Comparison of ENCODE assay signal across 18 mouse cellular contexts in genomic region chr12:34332884-34333283, GRCm38 (mm10).
DNase-seq lines count a peak whose midpoint lies in the region; ATAC-seq lines count a peak whose summit lies in the region.
"Had no signal": no experiment of that assay in that cellular context is flagged by ENCODE, and none has a peak within 500 bp of the region (broad histone marks: within the 10 kb centered on the region; RNA-seq: fewer than 3 reads in every experiment).

No protein-coding gene starts in this region.

- no peak overlapping the region for H3K4me2 ChIP-seq in midbrain, embryonic 12.5 days (replicated peaks)
- H3K4me2 ChIP-seq in midbrain, embryonic 14.5 days (ENCODE audit: low read length) = no peak overlapping the region
- H3K4me2 ChIP-seq: embryonic facial prominence, embryonic 13.5 days; forebrain, embryonic 12.5 days; heart, embryonic 12.5 days; hindbrain, embryonic 12.5 days had no signal

- H3K36me3 ChIP-seq in midbrain, embryonic 12.5 days = no peaks in the 10 kb centered on the region
- H3K36me3 ChIP-seq in midbrain, embryonic 14.5 days (ENCODE audit: control insufficient read depth, insufficient read depth, low read length) = no peaks in the 10 kb centered on the region
- H3K36me3 ChIP-seq: embryonic facial prominence, embryonic 13.5 days; forebrain, embryonic 12.5 days; heart, embryonic 12.5 days; hindbrain, embryonic 12.5 days had no signal

- no peaks in the 10 kb centered on the region for H3K27me3 ChIP-seq in midbrain, embryonic 12.5 days
- H3K27me3 ChIP-seq in midbrain, embryonic 14.5 days (ENCODE audit: control insufficient read depth, insufficient read depth, low read length) = no peaks in the 10 kb centered on the region
- H3K27me3 ChIP-seq: embryonic facial prominence, embryonic 13.5 days; forebrain, embryonic 12.5 days; heart, embryonic 12.5 days; hindbrain, embryonic 12.5 days had no signal

- no peak overlapping the region for H3K9ac ChIP-seq in midbrain, embryonic 12.5 days (replicated peaks)
- H3K9ac ChIP-seq in midbrain, embryonic 14.5 days (replicated peaks; ENCODE audit: low read length) = no peak overlapping the region
- H3K9ac ChIP-seq: embryonic facial prominence, embryonic 13.5 days; forebrain, embryonic 12.5 days; heart, embryonic 12.5 days; hindbrain, embryonic 12.5 days had no signal

- DNase-seq in midbrain, embryonic 14.5 days = no peak
- no peak for DNase-seq in testis, postnatal 10 days (ENCODE audit: low spot score)
- no peak for DNase-seq in right cerebral cortex, postnatal 14 days
- DNase-seq: adrenal gland, adult 8-10 months; adrenal gland, postnatal 36 days; cerebellum, adult 2 months; cerebellum, postnatal 10 days; gastrocnemius, postnatal 14 days; heart, postnatal 4 days had no signal

- H3K27ac ChIP-seq in midbrain, embryonic 12.5 days (replicated peaks) = no peak overlapping the region
- H3K27ac ChIP-seq in midbrain, embryonic 14.5 days (replicated peaks; ENCODE audit: low read depth, low read length) = no peak overlapping the region
- H3K27ac ChIP-seq: embryonic facial prominence, embryonic 13.5 days; forebrain, embryonic 12.5 days; hindbrain, embryonic 12.5 days had no signal

- WGBS in midbrain, embryonic 12.5 days = 71% methylated on average over 4 of the region's 4 CpGs
- 80% methylated on average over 4 of the region's 4 CpGs for WGBS in midbrain, embryonic 14.5 days

- H3K4me1 ChIP-seq in midbrain, embryonic 12.5 days = no peaks in the 10 kb centered on the region
- no peaks in the 10 kb centered on the region for H3K4me1 ChIP-seq in midbrain, embryonic 14.5 days (ENCODE audit: control insufficient read depth, insufficient read depth, low read length)
- H3K4me1 ChIP-seq: forebrain, embryonic 12.5 days had no signal

- no peaks in the 10 kb centered on the region for H3K9me3 ChIP-seq in midbrain, embryonic 12.5 days
- no peaks in the 10 kb centered on the region for H3K9me3 ChIP-seq in midbrain, embryonic 14.5 days (ENCODE audit: control insufficient read depth, low read length)
- H3K9me3 ChIP-seq: embryonic facial prominence, embryonic 13.5 days; forebrain, embryonic 12.5 days; heart, embryonic 12.5 days; hindbrain, embryonic 12.5 days had no signal

- ATAC-seq in midbrain, embryonic 12.5 days (ENCODE audit: low FRiP score, low read depth) = 0 out of 2 replicates have a peak, but pooled peaks have one; percentile 30
- ATAC-seq in midbrain, embryonic 14.5 days (ENCODE audit: low FRiP score, low TSS enrichment) = no peak
- ATAC-seq in activated CD4-positive, CD25-positive, alpha-beta regulatory T cell, adult 4 months = peak; percentile 36
- ATAC-seq in megakaryocyte progenitor cell, adult 5-6 weeks (replicated peaks; ENCODE audit: poor library complexity) = peak; percentile 77
- ATAC-seq: forebrain, embryonic 16.5 days; hindbrain, embryonic 16.5 days had no signal

- H3K4me3 ChIP-seq in midbrain, embryonic 12.5 days = no peak overlapping the region
- no peak overlapping the region for H3K4me3 ChIP-seq in midbrain, embryonic 14.5 days (replicated peaks; ENCODE audit: low read depth, low read length)
- H3K4me3 ChIP-seq: embryonic facial prominence, embryonic 13.5 days; forebrain, embryonic 12.5 days; heart, embryonic 12.5 days; hindbrain, embryonic 12.5 days had no signal
